Mouse (Mus musculus) G1E (cell line): ENCODE data around the gene Cdhr5.

Experiments
- CTCF ChIP-seq: IDR thresholded peaks from 2 replicates; pipeline ENCODE4 v1.5.1; 2012; ENCODE audit warnings: low read depth, low read length, inconsistent platforms, mixed read lengths
- GATA1 ChIP-seq: IDR thresholded peaks from 2 replicates; pipeline ENCODE4 v1.6.1; 2012; ENCODE audit warnings: borderline replicate concordance, low read length, inconsistent platforms, mixed read lengths
- GATA2 ChIP-seq: IDR thresholded peaks from 2 replicates; pipeline ENCODE4 v1.6.1; 2012; ENCODE audit warnings: low read depth, low read length, inconsistent platforms, borderline replicate concordance
- POLR2AphosphoS5 ChIP-seq: IDR thresholded peaks from 2 replicates; pipeline ENCODE4 v1.6.1; 2012; ENCODE audit warnings: low read depth, low read length, inconsistent platforms; ENCODE audit not compliant: insufficient replicate concordance
- TAL1 ChIP-seq: conservative IDR thresholded peaks from 2 replicates; pipeline ENCODE4 v1.6.1; 2012; ENCODE audit warnings: low read depth, low read length, inconsistent platforms, mixed read lengths

DNA sequence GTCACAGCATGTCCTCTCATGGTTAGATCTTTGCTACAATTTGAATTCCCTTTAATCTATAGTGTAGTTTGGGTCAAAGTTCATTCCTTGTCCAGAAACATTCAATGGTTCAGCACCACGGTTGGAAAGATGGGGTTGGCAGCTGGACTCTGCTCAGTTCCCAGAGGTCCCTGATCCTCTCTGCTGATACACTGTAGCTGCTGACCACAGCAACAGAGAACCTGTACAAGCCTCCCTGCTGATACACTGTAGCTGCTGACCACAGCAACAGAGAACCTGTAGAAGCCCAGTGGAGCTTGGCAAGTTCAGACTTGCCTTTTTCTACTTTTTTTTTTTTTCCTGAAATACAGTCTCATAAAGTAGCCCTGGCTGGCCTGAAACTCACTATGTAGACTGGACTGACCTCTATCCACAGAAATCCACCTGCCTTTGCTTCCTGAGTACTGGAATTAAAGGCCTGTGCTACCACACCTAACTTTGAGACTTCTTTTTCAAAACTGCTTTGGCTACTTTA, 41.1 kb upstream of the Cdhr5 start:
- TF ChIP-seq POLR2AphosphoS5 = no peak
- no peak for TF ChIP-seq TAL1
- no peak for TF ChIP-seq GATA1
- TF ChIP-seq CTCF = no peak
- TF ChIP-seq GATA2 = no peak
